Mouse (Mus musculus): ENCODE results near the gene Zfp1. TPM values are rescaled to one million over a fixed set of nuclear protein-coding genes. Genes with fewer than 3 reads are reported as not detected.

Zfp1 gene
- 18.8 and 22.1 TPM in 2 replicates for polyA plus RNA-seq (2012; rRNA removed)

GRCm38 (mm10) chr8:111643264-111644141, at the start of gene Zfp1:
Gene Zfp1 (plus strand): TSS chr8:111643401.

DNA sequence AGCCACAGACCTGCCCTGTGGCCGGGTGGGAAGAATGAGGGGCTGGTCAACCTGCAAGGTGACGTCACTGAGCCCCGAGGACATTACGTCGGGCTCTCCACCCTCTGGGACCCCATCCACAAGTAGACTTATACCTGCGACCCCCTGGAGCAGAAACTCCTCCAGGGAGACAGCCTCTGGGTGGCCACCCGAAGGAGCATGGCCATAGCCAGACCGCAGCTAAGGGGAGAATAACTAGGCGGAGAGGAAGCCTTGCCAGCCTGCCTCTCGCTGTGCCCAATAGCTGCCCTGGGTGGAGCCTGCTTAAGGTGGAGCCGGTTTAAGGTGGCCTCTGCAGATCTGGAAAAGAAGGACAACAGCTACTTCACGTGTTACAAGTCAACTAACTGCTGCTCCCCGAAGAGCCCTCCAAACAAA, 13.1 kb upstream of the Zfp1 start, which contains the start of gene Ldhd:
Gene Ldhd (minus strand): TSS at position 270 of the 417 bp plus-strand sequence.

DNA sequence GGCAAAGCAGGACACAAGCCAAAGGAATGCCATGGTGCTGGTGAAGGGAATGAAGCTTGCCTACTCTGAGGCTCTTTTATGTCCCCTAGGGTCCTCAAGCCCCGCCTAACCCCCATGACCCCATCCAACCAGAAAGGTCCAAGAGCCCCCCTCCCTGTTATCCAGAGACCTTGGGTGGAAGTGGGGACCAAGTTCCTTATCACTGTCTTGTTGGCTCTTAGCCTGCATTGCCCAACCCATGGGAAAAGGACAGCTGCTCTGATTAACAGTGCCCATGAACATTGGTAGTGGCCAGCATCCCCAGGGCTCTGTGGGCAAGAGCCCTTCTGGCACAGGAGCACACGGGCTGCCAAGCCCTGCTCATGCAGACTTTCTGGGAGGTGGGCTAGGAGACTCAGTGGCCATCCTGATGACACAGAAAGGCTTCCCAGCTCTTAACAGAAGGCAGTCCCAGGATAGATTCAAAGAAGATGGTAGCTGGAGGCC, 47.8 kb downstream of the Zfp1 start, which contains the start of gene Ctrb1:
Gene Ctrb1 (minus strand): TSS at position 51 of the 486 bp plus-strand sequence.

Other genes with a start within 250 kb of the Zfp1 start
- gene Fa2h, start 249.6 kb upstream of the Zfp1 start, polyA plus RNA-seq (2012; rRNA removed): not detected in 2 replicates
- gene Wdr59, start 121.3 kb upstream of the Zfp1 start, polyA plus RNA-seq (2012; rRNA removed): 9.7 and 10.7 TPM in 2 replicates
- 137 and 157 TPM in 2 replicates for gene Znrf1, start 107.3 kb upstream of the Zfp1 start, polyA plus RNA-seq (2012; rRNA removed)
- 0.18 and 0.29 TPM in 2 replicates for gene Ldhd, start 13.0 kb upstream of the Zfp1 start, polyA plus RNA-seq (2012; rRNA removed)
- gene Ctrb1, start 47.6 kb downstream of the Zfp1 start, polyA plus RNA-seq (2012; rRNA removed): 0.21 and 0.40 TPM in 2 replicates
- 53.9 and 63.9 TPM in 2 replicates for gene Bcar1, start 100.4 kb downstream of the Zfp1 start, polyA plus RNA-seq (2012; rRNA removed)
- 157 and 309 TPM in 2 replicates for gene Cfdp1, start 210.9 kb downstream of the Zfp1 start, polyA plus RNA-seq (2012; rRNA removed)
- gene Tmem170, start 233.3 kb downstream of the Zfp1 start, polyA plus RNA-seq (2012; rRNA removed): 4.7 and 6.6 TPM in 2 replicates

All from central nervous system, embryonic 11.5 days (tissue).